Mouse (Mus musculus) liver, embryonic 15.5 days (tissue): ENCODE results near the gene Pcbp3. TPM values are rescaled to one million over a fixed set of nuclear protein-coding genes. Genes with fewer than 3 reads are reported as not detected.
"Not testable (repeated sequence)": the region's sequence is repeated elsewhere in the genome, so short reads cannot be mapped to it uniquely, and the experiment has no call there.

Experiments
- ATAC-seq: fragments of 200-750 bp; cut with Nextera tagmentation; 2 replicates; pipeline ENCODE4 v1.8.0; 2017; ENCODE audit warnings: moderate number of reproducible peaks, mild to moderate bottlenecking, moderate library complexity; ENCODE audit not compliant: insufficient read depth
- H3K27ac ChIP-seq: fragments of 300-500 bp; sonication (generic); replicated peaks from 2 replicates; pipeline ENCODE4 v1.5.1; 2015; ENCODE audit warnings: mild to moderate bottlenecking, inconsistent platforms
- H3K27me3 ChIP-seq: fragments of 300-500 bp; sonication (generic); 2 replicates; pipeline ENCODE4 v1.6.1; 2015; ENCODE audit warnings: mild to moderate bottlenecking, inconsistent platforms
- H3K36me3 ChIP-seq: fragments of 300-500 bp; sonication (generic); replicated peaks from 2 replicates; pipeline ENCODE4 v1.6.1; 2015; ENCODE audit warnings: moderate library complexity, mild to moderate bottlenecking, inconsistent platforms
- H3K4me1 ChIP-seq: fragments of 300-500 bp; sonication (generic); replicated peaks from 2 replicates; pipeline ENCODE4 v1.6.1; 2015; ENCODE audit warnings: inconsistent platforms
- H3K4me2 ChIP-seq: fragments of 300-500 bp; sonication (generic); 2 replicates; pipeline ENCODE4 v1.6.1; 2015; ENCODE audit warnings: moderate library complexity, mild to moderate bottlenecking, inconsistent platforms
- H3K4me3 ChIP-seq: fragments of 300-500 bp; sonication (generic); replicated peaks from 2 replicates; pipeline ENCODE4 v1.5.1; 2015; ENCODE audit warnings: mild to moderate bottlenecking, inconsistent platforms
- H3K9ac ChIP-seq: fragments of 300-500 bp; sonication (generic); 2 replicates; pipeline ENCODE4 v1.6.1; 2015; ENCODE audit warnings: moderate library complexity, mild to moderate bottlenecking, inconsistent platforms
- H3K9me3 ChIP-seq: fragments of 300-500 bp; sonication (generic); replicated peaks from 2 replicates; pipeline ENCODE4 v1.6.1; 2016; ENCODE audit warnings: inconsistent platforms
- WGBS: fragments of 180-500 bp; shearing (Covaris S2); methylation state at CpG from one replicate; pipeline ENCODE4 v1.1.7; 2015; ENCODE audit warnings: mixed read lengths; ENCODE audit not compliant: insufficient replicate concordance; 5-methylcytosine and 5-hydroxymethylcytosine counted together
- polyA plus RNA-seq: library from polyadenylated mRNA; unstranded; fragments of >200 nt; fragmentation: Nextera tagmentation; extraction: Ambion mirVana; gene quantifications from 2 replicates; pipeline ENCODE4 v1.2.1, GENCODE M21; 2015

Pcbp3 gene
- polyA plus RNA-seq, 1 experiment from 2014 or later, result 3.6 TPM

DNA sequence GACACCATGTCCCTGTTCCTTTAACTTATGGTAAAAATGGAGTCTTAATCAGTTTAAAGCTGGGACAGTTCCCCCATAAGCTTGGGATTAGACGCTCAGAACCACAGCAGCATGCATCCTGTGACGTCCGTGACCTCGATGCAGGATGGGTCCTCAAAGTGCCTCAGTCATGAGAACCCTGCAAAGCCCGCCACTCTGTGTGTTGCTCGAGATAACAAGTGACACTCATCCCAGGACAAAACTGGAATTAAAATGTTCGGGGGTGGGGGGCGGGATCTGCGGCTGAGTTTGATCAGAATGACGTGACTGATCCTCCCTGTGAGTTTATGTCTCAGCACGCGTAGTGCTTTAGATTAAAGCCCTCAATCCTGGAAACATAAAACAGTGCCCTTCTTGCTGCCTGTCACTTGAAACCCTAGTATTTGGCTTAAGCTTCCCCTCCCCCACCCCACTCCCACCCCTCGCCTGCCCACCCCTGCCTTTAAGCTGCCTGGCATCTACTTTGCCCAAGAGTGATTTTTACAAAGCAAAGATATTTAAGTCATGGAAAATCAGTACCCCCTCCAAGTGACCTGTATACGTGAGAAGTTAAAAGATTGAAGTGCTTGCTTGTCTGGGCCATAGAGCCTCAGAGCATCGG lies 12.2 kb upstream of the Pcbp3 start:
- no peaks in the 10 kb centered on the region for H3K4me1 ChIP-seq
- no peak for ATAC-seq
- H3K27ac ChIP-seq, result no peak overlapping the region
- no peak overlapping the region for H3K4me3 ChIP-seq
- H3K27me3 ChIP-seq, result 0 out of 2 replicates have a peak, but pooled peaks cover 3% of the 10 kb centered on the region
- no peak overlapping the region for H3K4me2 ChIP-seq
- no peaks in the 10 kb centered on the region for H3K9me3 ChIP-seq
- H3K9ac ChIP-seq, result no peak overlapping the region
- no peaks in the 10 kb centered on the region for H3K36me3 ChIP-seq
- 30% methylated on average over 15 of the region's 15 CpGs for WGBS

DNA sequence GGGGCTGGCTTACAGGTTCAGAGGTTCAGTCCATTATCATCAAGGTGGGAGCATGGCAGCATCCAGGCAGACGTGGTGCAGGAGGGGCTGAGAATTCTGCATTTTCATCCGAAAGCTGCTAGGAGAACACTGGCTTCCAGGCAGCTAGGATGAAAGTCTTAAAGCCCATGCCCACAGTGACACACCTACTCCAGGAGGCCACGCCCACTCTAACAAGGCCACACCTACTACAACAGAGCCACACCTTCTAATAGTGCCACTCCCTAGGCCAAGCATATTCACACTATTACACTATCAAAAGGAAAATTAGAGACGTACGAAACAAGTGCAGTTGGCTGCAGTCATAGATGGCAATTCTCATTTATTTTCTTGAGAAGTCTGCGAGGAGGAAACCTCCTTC lies 10.6 kb upstream of the Pcbp3 start:
- H3K4me1 ChIP-seq, result not testable (repeated sequence)

DNA sequence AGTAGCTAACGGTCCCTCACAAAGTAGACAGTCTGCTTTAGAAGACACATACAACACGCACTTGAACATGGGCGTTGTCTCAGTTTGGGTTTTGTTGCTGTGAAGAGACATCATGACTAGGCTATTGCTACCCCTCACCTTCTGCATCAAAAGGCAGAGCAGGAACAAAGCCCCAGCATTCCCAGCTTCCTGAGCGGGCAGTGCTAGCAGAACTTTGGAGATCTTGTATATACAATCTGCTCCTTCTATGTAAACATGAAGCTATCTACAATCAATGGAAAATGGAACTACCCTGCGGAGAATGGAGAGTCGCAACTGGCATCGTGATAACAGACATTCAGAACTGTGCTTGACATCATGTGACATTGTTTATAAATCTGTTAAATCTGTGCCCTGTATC lies 9.3 kb upstream of the Pcbp3 start:
- no peak overlapping the region for H3K4me3 ChIP-seq
- H3K4me2 ChIP-seq, result no peak overlapping the region
- H3K27ac ChIP-seq, result no peak overlapping the region
- H3K9ac ChIP-seq, result no peak overlapping the region
- H3K4me1 ChIP-seq, result no peaks in the 10 kb centered on the region
- WGBS, result 57% methylated on average over 7 of the region's 7 CpGs
- H3K27me3 ChIP-seq, result 0 out of 2 replicates have a peak, but pooled peaks cover 3% of the 10 kb centered on the region
- H3K9me3 ChIP-seq, result no peaks in the 10 kb centered on the region
- no peaks in the 10 kb centered on the region for H3K36me3 ChIP-seq
- no peak for ATAC-seq

More for the DNA sequence above, 10.6 kb upstream of the Pcbp3 start:
- ATAC-seq, H3K4me2 ChIP-seq, H3K9ac ChIP-seq, H3K27me3 ChIP-seq, H3K27ac ChIP-seq, H3K36me3 ChIP-seq, H3K9me3 ChIP-seq, H3K4me3 ChIP-seq: not testable (repeated sequence)
- 43% methylated on average over 6 of the region's 6 CpGs for WGBS

DNA sequence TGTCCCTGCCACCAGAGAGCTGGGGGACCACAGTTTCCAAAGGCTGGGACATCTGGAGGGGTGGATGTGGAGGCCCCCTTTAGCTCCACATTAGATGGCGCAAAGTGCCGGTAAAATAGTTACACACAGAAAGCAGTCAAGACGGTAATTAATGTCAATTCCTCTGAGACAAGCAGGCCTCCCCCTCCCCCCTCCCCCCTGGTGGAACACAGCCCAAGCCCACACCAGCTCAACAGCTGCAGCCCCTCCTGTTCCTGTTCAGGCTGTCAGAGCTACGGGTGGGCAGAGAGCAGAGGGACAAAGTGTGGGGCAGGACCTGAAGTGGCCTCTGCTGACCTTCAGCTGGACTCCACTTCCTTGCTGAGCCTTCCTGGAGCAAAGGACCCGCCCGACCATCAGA lies 2.7 kb upstream of the Pcbp3 start:
- Histone ChIP-seq H3K9ac (no peak overlapping the region), H3K9me3 (no peaks in the 10 kb centered on the region), H3K4me1 (peaks cover 19% of the 10 kb centered on the region), H3K27ac (no peak overlapping the region), H3K4me3 (no peak overlapping the region), H3K27me3 (peaks cover 24% of the 10 kb centered on the region), H3K36me3 (no peaks in the 10 kb centered on the region), H3K4me2 (no peak overlapping the region)
- ATAC-seq, result no peak
- WGBS, result 25% methylated on average over 6 of the region's 6 CpGs

DNA sequence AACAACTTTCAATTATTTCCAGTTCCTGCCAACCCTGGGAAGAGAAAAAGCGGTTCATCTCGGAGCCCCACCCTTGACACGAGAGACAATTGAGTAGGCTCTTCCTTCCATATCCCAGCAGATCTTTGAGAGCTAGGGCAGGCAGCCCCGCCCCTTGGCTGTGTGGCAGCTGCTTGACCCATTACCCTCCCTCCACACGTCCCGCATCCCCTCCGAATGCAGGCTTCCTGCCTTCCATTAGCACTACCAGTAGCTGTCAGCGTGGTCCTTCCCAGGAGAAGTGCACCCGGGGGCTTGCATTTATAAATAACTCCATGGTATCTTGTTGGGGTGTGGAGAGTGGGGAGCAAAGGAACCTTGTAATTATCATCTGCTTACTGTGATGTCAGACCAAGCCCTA lies 2.3 kb upstream of the Pcbp3 start:
- ATAC-seq, result no peak
- Histone ChIP-seq H3K27me3 (peaks cover 24% of the 10 kb centered on the region), H3K9ac (no peak overlapping the region), H3K36me3 (no peaks in the 10 kb centered on the region), H3K4me3 (no peak overlapping the region), H3K27ac (no peak overlapping the region), H3K4me2 (no peak overlapping the region), H3K9me3 (no peaks in the 10 kb centered on the region), H3K4me1 (peaks cover 19% of the 10 kb centered on the region)
- WGBS, result 29% methylated on average over 9 of the region's 9 CpGs

DNA sequence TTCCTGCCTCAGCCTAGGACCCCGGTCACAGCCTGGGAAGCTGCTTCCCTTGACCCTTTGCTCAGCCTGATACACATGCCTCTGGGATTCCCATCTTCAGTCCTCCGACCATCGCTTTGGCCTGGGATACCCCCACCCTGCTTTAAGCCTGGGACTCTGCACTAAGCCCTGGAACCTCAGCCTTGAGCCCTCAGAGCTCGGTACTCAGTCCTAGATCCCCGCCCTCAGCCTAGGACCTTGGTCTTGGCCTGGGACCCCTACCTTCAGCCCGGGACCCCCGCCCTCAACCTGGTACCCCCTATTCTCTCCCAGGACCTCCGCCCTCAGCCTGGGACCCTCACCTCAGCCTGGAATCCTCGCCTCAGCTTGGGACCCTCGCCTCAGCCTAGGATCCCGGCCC lies 531 bp downstream of the Pcbp3 start:
- WGBS, result 15% methylated on average over 11 of the region's 11 CpGs
- Histone ChIP-seq H3K4me2 (peak overlapping the region; percentile 90), H3K27me3 (peaks cover 24% of the 10 kb centered on the region), H3K4me3 (peak overlapping the region; percentile 56), H3K9me3 (no peaks in the 10 kb centered on the region), H3K27ac (no peak overlapping the region), H3K36me3 (no peaks in the 10 kb centered on the region), H3K4me1 (peaks cover 19% of the 10 kb centered on the region), H3K9ac (peak overlapping the region; percentile 48; the same call in 1 of the 2 replicates)
- ATAC-seq, result no peak

DNA sequence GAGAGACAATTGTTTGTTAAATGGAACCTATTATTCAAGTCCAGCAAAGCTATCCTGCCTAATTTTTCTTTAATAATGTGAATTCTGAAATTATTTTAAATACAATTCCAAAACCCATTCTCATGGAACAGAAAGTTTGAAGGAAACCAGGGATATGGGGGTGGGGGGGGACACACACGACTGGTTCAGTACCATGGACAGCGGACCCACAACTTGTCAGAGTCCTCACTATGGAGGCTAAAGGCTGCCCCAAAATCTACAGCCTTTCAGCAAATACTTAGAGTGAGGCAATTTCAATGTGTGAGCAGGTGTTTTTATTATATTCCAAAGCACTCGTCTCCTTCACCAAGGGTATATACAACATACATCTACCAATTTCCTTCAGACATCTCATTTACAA lies 3.5 kb downstream of the Pcbp3 start:
- Histone ChIP-seq H3K36me3 (no peaks in the 10 kb centered on the region), H3K27ac (no peak overlapping the region), H3K27me3 (0 out of 2 replicates have a peak, but pooled peaks cover 7% of the 10 kb centered on the region), H3K4me1 (peaks cover 19% of the 10 kb centered on the region), H3K9ac (no peak overlapping the region), H3K4me2 (no peak overlapping the region), H3K4me3 (no peak overlapping the region), H3K9me3 (no peaks in the 10 kb centered on the region)
- ATAC-seq, result no peak
- WGBS, result 37% methylated on average over 3 of the region's 3 CpGs

DNA sequence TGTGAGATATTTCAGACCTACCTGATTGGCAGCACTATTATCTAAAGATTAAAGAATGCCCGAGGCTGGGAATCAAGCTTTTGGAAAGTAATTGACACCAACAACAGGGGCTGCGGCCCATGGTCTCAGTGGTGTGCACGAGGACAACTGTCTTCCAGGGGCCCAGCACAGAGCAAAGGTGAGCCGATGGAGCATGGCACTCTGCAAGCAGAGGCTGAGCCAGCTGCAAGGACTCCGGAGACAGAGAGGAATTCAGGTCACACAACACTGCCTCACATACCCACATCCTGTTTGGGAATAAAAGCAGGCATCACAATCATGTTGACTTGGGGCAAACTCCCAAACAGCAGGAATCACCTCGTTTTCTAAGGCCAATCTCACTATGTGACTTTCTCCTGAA lies 5.5 kb downstream of the Pcbp3 start:
- H3K9me3 ChIP-seq, result no peaks in the 10 kb centered on the region
- H3K4me3 ChIP-seq, result no peak overlapping the region
- H3K36me3 ChIP-seq, result no peaks in the 10 kb centered on the region
- 46% methylated on average over 6 of the region's 6 CpGs for WGBS
- peaks cover 4% of the 10 kb centered on the region for H3K4me1 ChIP-seq
- H3K9ac ChIP-seq, result no peak overlapping the region
- H3K27me3 ChIP-seq, result 0 out of 2 replicates have a peak, but pooled peaks cover 2% of the 10 kb centered on the region
- no peak overlapping the region for H3K4me2 ChIP-seq
- no peak overlapping the region for H3K27ac ChIP-seq
- no peak for ATAC-seq

DNA sequence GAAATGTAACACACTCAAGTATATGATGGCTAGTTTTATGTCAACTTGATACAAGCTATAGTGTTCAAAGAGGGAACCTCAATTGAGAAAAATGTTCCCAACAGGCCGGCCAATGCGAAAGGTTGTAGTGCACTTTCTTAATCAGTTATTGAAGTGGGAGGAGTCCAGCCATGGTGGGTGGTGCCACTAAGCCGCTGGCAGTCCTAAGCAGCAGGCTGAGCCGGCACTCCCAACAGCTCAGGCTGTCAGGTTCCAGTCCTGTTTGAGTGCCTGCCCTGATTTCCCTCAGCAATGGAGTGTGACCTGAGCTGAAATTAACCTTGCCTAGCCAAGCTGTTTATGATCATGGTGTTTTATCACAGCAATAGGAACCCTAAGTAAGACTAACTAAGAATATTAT lies 20.6 kb downstream of the Pcbp3 start:
- Histone ChIP-seq H3K4me2 (no peak overlapping the region), H3K27ac (no peak overlapping the region), H3K9me3 (no peaks in the 10 kb centered on the region), H3K36me3 (no peaks in the 10 kb centered on the region), H3K4me3 (no peak overlapping the region), H3K4me1 (no peaks in the 10 kb centered on the region), H3K27me3 (no peaks in the 10 kb centered on the region), H3K9ac (no peak overlapping the region)
- 50% methylated on average over 4 of the region's 4 CpGs for WGBS
- no peak for ATAC-seq

DNA sequence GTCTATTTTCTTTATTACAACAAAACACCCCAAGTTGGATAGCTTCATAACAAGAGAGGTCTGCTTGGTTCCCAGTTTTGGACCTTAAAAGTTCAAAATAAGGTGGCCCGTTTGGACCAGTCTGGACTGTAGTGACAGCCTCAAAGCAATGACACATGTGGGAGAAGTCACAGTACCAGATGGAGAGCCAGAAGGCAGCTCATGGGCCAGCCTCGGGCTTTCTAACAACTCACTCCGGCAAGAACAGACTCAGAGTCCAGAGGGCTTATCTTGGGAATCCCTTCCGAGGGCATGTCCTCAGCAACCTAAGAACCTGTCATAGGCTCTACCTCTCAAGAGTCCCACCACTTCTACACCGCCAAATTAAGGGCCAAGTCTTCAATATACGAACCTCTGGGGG lies 24.9 kb downstream of the Pcbp3 start:
- Histone ChIP-seq H3K9me3 (no peaks in the 10 kb centered on the region), H3K27ac (no peak overlapping the region), H3K4me3 (no peak overlapping the region), H3K4me1 (no peaks in the 10 kb centered on the region), H3K4me2 (no peak overlapping the region), H3K9ac (no peak overlapping the region), H3K36me3 (no peaks in the 10 kb centered on the region), H3K27me3 (no peaks in the 10 kb centered on the region)
- 71% methylated on average over 6 of the region's 6 CpGs for WGBS
- no peak for ATAC-seq

DNA sequence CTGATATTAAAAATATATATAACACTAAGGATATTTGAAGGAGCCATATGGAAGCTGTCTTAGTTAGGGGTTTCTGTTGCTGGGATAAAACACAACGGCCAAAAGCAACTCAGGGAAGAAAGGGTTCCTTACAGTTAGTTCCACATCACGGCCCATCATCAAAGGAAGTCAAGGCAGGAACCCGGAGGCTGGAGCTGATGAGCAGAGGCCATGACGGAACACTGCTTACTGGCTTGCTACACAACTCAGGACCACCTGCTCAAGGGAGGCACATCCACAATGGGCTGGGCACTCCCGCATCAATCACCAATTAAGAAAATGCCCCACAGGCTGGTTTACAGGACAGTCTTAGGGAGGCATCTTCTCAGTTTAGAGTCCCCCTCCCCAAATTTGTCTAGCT lies 26.9 kb downstream of the Pcbp3 start:
- Histone ChIP-seq H3K4me3 (no peak overlapping the region), H3K4me1 (no peaks in the 10 kb centered on the region), H3K9me3 (no peaks in the 10 kb centered on the region), H3K4me2 (no peak overlapping the region), H3K27ac (no peak overlapping the region), H3K36me3 (no peaks in the 10 kb centered on the region), H3K9ac (no peak overlapping the region), H3K27me3 (no peaks in the 10 kb centered on the region)
- 66% methylated on average over 5 of the region's 5 CpGs for WGBS
- no peak for ATAC-seq

DNA sequence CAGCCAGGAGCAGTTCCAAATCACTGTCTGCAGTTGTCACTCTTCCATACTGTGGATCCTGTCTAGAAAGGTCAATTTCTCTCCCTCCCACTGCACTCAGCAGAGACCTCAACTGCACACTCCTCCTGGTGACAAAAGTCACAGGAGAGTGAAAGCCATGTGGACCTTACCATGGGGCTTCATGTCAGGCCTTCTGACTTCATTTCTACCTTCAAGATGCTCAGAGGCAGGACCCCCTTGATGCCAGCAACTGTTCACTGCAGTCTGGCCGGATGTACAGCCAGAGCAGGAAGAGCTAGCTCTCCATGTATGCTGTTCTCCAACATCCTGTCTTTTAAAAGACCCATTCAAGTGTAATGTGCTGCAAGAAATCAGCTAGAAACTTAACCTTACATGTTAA lies 29.9 kb downstream of the Pcbp3 start:
- no peaks in the 10 kb centered on the region for H3K9me3 ChIP-seq
- no peak for ATAC-seq

More for the DNA sequence above, 29.9 kb downstream of the Pcbp3 start:
- 54% methylated on average over 1 of the region's 1 CpGs for WGBS
- Histone ChIP-seq H3K4me1 (no peaks in the 10 kb centered on the region), H3K4me3 (no peak overlapping the region), H3K9ac (no peak overlapping the region), H3K27ac (no peak overlapping the region), H3K4me2 (no peak overlapping the region), H3K27me3 (no peaks in the 10 kb centered on the region), H3K36me3 (no peaks in the 10 kb centered on the region)
